Mouse (Mus musculus) thymus, adult 2 months (tissue): Measurements from ENCODE around the gene Kat6b.

ENCODE experiments used
- CTCF ChIP-seq: fragments of 200-500 bp; IDR thresholded peaks from 2 replicates; pipeline ENCODE4 v1.5.1; 2012; ENCODE audit warnings: mild to moderate bottlenecking, control low read depth, low read length, moderate library complexity, borderline replicate concordance; ENCODE audit not compliant: control insufficient read depth, poor library complexity, insufficient read depth; ENCODE audit errors: extremely low read depth
- POLR2A ChIP-seq: fragments of 200-500 bp; IDR thresholded peaks from 2 replicates; pipeline ENCODE4 v1.6.1; 2012; ENCODE audit warnings: mild to moderate bottlenecking, low read length, control low read depth, moderate library complexity; ENCODE audit not compliant: control insufficient read depth, poor library complexity, insufficient read depth; ENCODE audit errors: extremely low read depth

DNA sequence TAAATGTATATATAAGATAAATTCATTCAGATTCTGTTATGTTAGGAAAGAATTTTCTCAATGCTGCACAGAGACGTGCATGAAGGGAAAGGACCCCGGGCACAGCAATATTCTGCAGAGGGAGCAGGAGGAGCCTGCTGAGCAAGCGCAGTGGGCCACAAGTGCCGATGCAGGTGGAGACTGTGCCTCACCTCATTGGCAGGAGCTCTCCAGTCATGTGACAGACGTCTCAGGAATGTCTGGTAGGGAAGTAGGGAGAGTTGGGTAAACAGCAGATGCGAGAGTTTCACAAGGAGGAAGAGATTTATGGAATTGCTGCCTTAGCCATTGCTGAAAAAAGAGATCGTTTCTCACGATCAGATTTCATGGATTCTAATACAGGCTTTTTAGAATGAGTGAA, 71.7 kb downstream of the Kat6b start:
- no peak for TF ChIP-seq CTCF
- TF ChIP-seq POLR2A: no peak
